Mouse (Mus musculus): Measurements from ENCODE around the gene Glt28d2.

DNA sequence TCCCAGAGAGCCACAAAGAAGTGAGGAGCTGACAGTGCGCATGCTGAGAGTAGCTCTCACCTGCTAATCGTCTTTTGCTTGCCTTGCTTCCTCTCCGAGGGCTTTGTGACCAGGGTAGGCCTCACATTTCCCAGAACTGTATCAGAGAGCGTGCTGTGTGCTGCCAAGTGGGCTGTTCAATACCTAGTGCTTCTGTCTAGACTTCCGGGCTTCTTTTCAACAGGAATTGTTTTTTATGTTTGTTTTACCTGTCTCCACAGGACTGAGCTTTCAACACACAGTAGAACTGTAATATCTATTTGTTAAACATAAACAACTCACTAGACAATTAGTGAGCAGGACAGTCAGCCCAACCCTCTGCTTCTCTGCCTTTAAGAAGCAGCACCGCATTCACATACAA, 42.0 kb downstream of the Glt28d2 start:
- TF ChIP-seq CTCF (IDR thresholded peaks at IDR 0.05): no peak
- TF ChIP-seq EP300 (IDR thresholded peaks at IDR 0.05): no peak

Data from lung, postnatal 0 days (tissue).